Mouse (Mus musculus) testis, adult 2 months (tissue): ENCODE results near the gene Nubp2. TPM values are rescaled to one million over a fixed set of nuclear protein-coding genes. Genes with fewer than 3 reads are reported as not detected.

Experiments used
- H3K27ac ChIP-seq: fragments of 200-500 bp; 2 replicates; pipeline ENCODE4 v1.5.1; 2012; ENCODE audit warnings: low read depth, low read length; ENCODE audit not compliant: control insufficient read depth, insufficient read depth
- H3K27me3 ChIP-seq: fragments of 200-500 bp; 2 replicates; pipeline ENCODE4 v1.6.1; 2012; ENCODE audit warnings: mild to moderate bottlenecking, low read length, moderate library complexity; ENCODE audit not compliant: control insufficient read depth, insufficient read depth
- H3K36me3 ChIP-seq: fragments of 200-500 bp; 2 replicates; pipeline ENCODE4 v1.6.1; 2012; ENCODE audit warnings: mild to moderate bottlenecking, low read length; ENCODE audit not compliant: control insufficient read depth, insufficient read depth
- H3K4me1 ChIP-seq: fragments of 200-500 bp; 2 replicates; pipeline ENCODE4 v1.6.1; 2012; ENCODE audit warnings: low read length; ENCODE audit not compliant: control insufficient read depth, insufficient read depth
- H3K4me3 ChIP-seq: fragments of 200-500 bp; 2 replicates; pipeline ENCODE4 v1.5.1; 2012; ENCODE audit warnings: low read depth, mild to moderate bottlenecking, low read length, moderate library complexity, mixed read lengths; ENCODE audit not compliant: control insufficient read depth
- CTCF ChIP-seq: fragments of 200-500 bp; IDR thresholded peaks from 2 replicates; pipeline ENCODE4 v1.5.1; 2012; ENCODE audit warnings: low read depth, mild to moderate bottlenecking, inconsistent platforms, low read length, moderate library complexity; ENCODE audit not compliant: control insufficient read depth, insufficient read depth, insufficient replicate concordance
- POLR2A ChIP-seq: fragments of 200-500 bp; IDR thresholded peaks from 2 replicates; pipeline ENCODE4 v1.6.1; 2012; ENCODE audit warnings: low read depth, mild to moderate bottlenecking, inconsistent platforms, low read length, moderate library complexity; ENCODE audit not compliant: control insufficient read depth
- polyA plus RNA-seq: library from polyadenylated mRNA; depleted of rRNA; stranded (reverse); fragments of >200 nt; gene quantifications from 2 replicates; pipeline ENCODE4 v1.2.3, GENCODE M21; 2012; rRNA removed

Gene Nubp2
- polyA plus RNA-seq, 1 experiment: 131 TPM

DNA sequence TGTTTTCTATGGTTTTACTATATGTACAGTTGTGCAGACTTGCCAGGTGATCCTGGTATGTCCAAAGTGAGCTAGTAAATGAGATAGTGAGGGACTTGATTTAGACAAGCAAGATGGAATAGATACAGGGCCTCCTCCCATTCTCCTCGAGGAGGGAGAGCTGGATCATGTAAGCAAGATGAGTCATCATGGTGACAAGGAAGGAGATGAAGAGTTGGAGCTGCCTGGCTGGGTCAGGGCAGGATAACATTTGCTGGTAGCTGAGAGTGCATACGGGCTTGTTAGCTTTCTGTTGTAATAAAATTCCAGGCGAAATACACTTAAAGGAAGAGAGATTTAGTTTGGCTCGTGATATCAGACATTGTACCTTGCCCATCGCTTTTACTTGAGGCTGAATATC, 45.8 kb downstream of the Nubp2 start:
- no peaks in the 10 kb centered on the region for H3K27me3 ChIP-seq
- H3K4me1 ChIP-seq: no peaks in the 10 kb centered on the region; the same call in 1 of the 2 replicates
- H3K4me3 ChIP-seq: no peak overlapping the region
- no peak overlapping the region for H3K27ac ChIP-seq
- TF ChIP-seq POLR2A (no peak), CTCF (no peak)
- H3K36me3 ChIP-seq: no peaks in the 10 kb centered on the region

DNA sequence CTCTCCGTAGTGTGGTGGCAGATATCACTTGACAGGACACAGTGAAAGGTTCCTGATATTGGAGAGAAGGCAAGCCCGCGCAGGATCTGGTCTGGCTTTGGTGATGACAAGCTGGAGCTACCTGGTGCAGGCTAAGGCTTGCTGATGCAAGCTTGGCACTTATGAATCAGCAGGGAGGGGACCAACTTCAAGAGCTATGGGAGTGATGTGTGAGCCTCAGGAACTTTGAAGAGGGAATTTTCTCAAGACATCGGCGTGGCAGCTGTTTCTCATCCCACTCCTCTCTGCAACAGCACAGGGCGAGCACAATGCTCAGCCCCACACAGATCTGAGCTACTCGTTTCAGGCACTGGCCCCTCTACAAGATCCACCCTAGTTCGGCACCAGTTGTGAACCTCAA, 46.3 kb downstream of the Nubp2 start, which contains the start of gene Hagh:
TSS of gene Hagh (plus strand) at position 302 of the 400 bp plus-strand sequence.
- H3K36me3 ChIP-seq: no peaks in the 10 kb centered on the region
- no peaks in the 10 kb centered on the region for H3K27me3 ChIP-seq
- no peak within 1 kb of the TSS for H3K4me3 ChIP-seq
- H3K27ac ChIP-seq: no peak within 1 kb of the TSS
- H3K4me1 ChIP-seq: no peaks in the 10 kb centered on the region; the same call in 1 of the 2 replicates
- no peak for TF ChIP-seq CTCF
- TF ChIP-seq POLR2A: no peak

Other genes starting within 250 kb of the Nubp2 start
- 3.3 and 3.9 TPM in 2 replicates for gene Slc9a3r2, start 236.0 kb downstream of the Nubp2 start, polyA plus RNA-seq
- 0.19 TPM in 1 of 2 replicates, not detected in the other for gene Npw, start 227.9 kb downstream of the Nubp2 start, polyA plus RNA-seq
- 45.4 and 50.0 TPM in 2 replicates for gene Zfp598, start 216.7 kb downstream of the Nubp2 start, polyA plus RNA-seq
- gene Syngr3, start 196.4 kb downstream of the Nubp2 start, polyA plus RNA-seq: 0.20 and 0.30 TPM in 2 replicates
- gene Gfer, start 190.2 kb downstream of the Nubp2 start, polyA plus RNA-seq: 144 and 150 TPM in 2 replicates
- 62.1 and 63.2 TPM in 2 replicates for gene Noxo1, start 190.1 kb downstream of the Nubp2 start, polyA plus RNA-seq
- gene Tbl3, start 178.7 kb downstream of the Nubp2 start, polyA plus RNA-seq: 85.4 and 89.5 TPM in 2 replicates
- 1,124 and 1,208 TPM in 2 replicates for gene Rnf151, start 168.3 kb downstream of the Nubp2 start, polyA plus RNA-seq
- 515 and 558 TPM in 2 replicates for gene Rps2, start 168.2 kb downstream of the Nubp2 start, polyA plus RNA-seq
- gene Ndufb10, start 161.9 kb downstream of the Nubp2 start, polyA plus RNA-seq: 198 and 211 TPM in 2 replicates
- 0.21 and 1.4 TPM in 2 replicates for gene Rpl3l, start 158.5 kb downstream of the Nubp2 start, polyA plus RNA-seq
- gene Msrb1, start 149.7 kb downstream of the Nubp2 start, polyA plus RNA-seq: 9.3 and 13.8 TPM in 2 replicates
- gene Hs3st6, start 133.4 kb downstream of the Nubp2 start, polyA plus RNA-seq: 0.73 and 0.89 TPM in 2 replicates
- gene Meiob, start 82.1 kb downstream of the Nubp2 start, polyA plus RNA-seq: 3.4 and 4.7 TPM in 2 replicates
- 529 and 573 TPM in 2 replicates for gene Hagh, start 46.2 kb downstream of the Nubp2 start, polyA plus RNA-seq
- gene Fahd1, start 36.0 kb downstream of the Nubp2 start, polyA plus RNA-seq: 12.6 and 16.6 TPM in 2 replicates
- gene Igfals, start 20.4 kb downstream of the Nubp2 start, polyA plus RNA-seq: 4.0 and 4.2 TPM in 2 replicates
- 161 and 177 TPM in 2 replicates for gene Spsb3, start 294 bp upstream of the Nubp2 start, polyA plus RNA-seq
- 28.0 and 31.2 TPM in 2 replicates for gene Eme2, start 8.7 kb upstream of the Nubp2 start, polyA plus RNA-seq
- gene Mrps34, start 8.8 kb upstream of the Nubp2 start, polyA plus RNA-seq: 45.9 and 56.7 TPM in 2 replicates
- gene Nme3, start 10.2 kb upstream of the Nubp2 start, polyA plus RNA-seq: 9.3 and 15.5 TPM in 2 replicates
- gene Mapk8ip3, start 50.6 kb upstream of the Nubp2 start, polyA plus RNA-seq: 60.2 and 62.6 TPM in 2 replicates
- gene Jpt2, start 74.3 kb upstream of the Nubp2 start, polyA plus RNA-seq: 5.4 and 6.5 TPM in 2 replicates
- 26.5 and 27.6 TPM in 2 replicates for gene Cramp1l, start 129.4 kb upstream of the Nubp2 start, polyA plus RNA-seq
- gene Ift140, start 129.7 kb upstream of the Nubp2 start, polyA plus RNA-seq: 130 and 146 TPM in 2 replicates
- gene Tmem204, start 197.2 kb upstream of the Nubp2 start, polyA plus RNA-seq: 4.1 and 5.2 TPM in 2 replicates
- gene Telo2, start 229.6 kb upstream of the Nubp2 start, polyA plus RNA-seq: 5.4 and 7.0 TPM in 2 replicates
- 0.23 and 0.40 TPM in 2 replicates for gene Ptx4, start 234.4 kb upstream of the Nubp2 start, polyA plus RNA-seq
- 14.1 and 14.8 TPM in 2 replicates for gene Clcn7, start 247.0 kb upstream of the Nubp2 start, polyA plus RNA-seq